Mouse (Mus musculus): ENCODE data around the gene Hist3h2ba.
A peak's percentile ranks its signal among the peaks of the same experiment; 100 is the strongest.

The Hist3h2ba gene

GRCm38 (mm10) chr11:58948542-58949479 is at the start of gene Hist3h2ba:
Gene Hist3h2ba (plus strand): TSS chr11:58948920.
- peak; percentile 88 for DNase-seq

GRCm38 (mm10) chr11:58901080-58901479 is 47.6 kb upstream of the Hist3h2ba start:
- DNase-seq = no peak

- DNase-seq = peak; percentile 96
These were observed 45.0 kb upstream of the Hist3h2ba start, which contains the start of gene Zfp39 for GRCm38 (mm10) chr11:58903511-58904409. Gene Zfp39 (minus strand): TSS chr11:58904225.

GRCm38 (mm10) chr11:58904410-58904718 is 44.4 kb upstream of the Hist3h2ba start:
- DNase-seq = no peak

- peak; percentile 56 for DNase-seq
These were observed 43.9 kb upstream of the Hist3h2ba start for GRCm38 (mm10) chr11:58904838-58905237.

GRCm38 (mm10) chr11:58913776-58914175 is 34.9 kb upstream of the Hist3h2ba start:
- no peak for DNase-seq

GRCm38 (mm10) chr11:58914461-58915028 is 34.2 kb upstream of the Hist3h2ba start:
- peak; percentile 60 for DNase-seq

- peak; percentile 58 for DNase-seq
These were observed 31.6 kb upstream of the Hist3h2ba start for GRCm38 (mm10) chr11:58916879-58917744.

- DNase-seq = no peak
These were observed 30.9 kb upstream of the Hist3h2ba start, which contains the start of gene Btnl10 for GRCm38 (mm10) chr11:58917745-58918366. Gene Btnl10 (plus strand): TSS chr11:58917908.

GRCm38 (mm10) chr11:58918759-58919158 is 30.0 kb upstream of the Hist3h2ba start:
- DNase-seq = no peak

- no peak for DNase-seq
These were observed 26.3 kb upstream of the Hist3h2ba start for GRCm38 (mm10) chr11:58922420-58922819.

- no peak for DNase-seq
These were observed 22.1 kb upstream of the Hist3h2ba start for GRCm38 (mm10) chr11:58926651-58927050.

GRCm38 (mm10) chr11:58927053-58927452 is 21.7 kb upstream of the Hist3h2ba start:
- DNase-seq = no peak

GRCm38 (mm10) chr11:58927790-58928651 is 20.7 kb upstream of the Hist3h2ba start:
- peak; percentile 79 for DNase-seq

GRCm38 (mm10) chr11:58929055-58929454 is 19.7 kb upstream of the Hist3h2ba start:
- no peak for DNase-seq

- DNase-seq = no peak
These were observed 19.1 kb upstream of the Hist3h2ba start for GRCm38 (mm10) chr11:58929641-58930040.

GRCm38 (mm10) chr11:58930254-58930653 is 18.5 kb upstream of the Hist3h2ba start:
- no peak for DNase-seq

- no peak for DNase-seq
These were observed 17.1 kb upstream of the Hist3h2ba start for GRCm38 (mm10) chr11:58931576-58931975.

GRCm38 (mm10) chr11:58937909-58938308 is 10.8 kb upstream of the Hist3h2ba start:
- peak; percentile 65 for DNase-seq

GRCm38 (mm10) chr11:58938322-58939087 is 10.2 kb upstream of the Hist3h2ba start, which contains the start of gene Rnf187:
Gene Rnf187 (minus strand): TSS chr11:58938916.
- DNase-seq = peak; percentile 96
